Mouse (Mus musculus) liver, adult 2 months (tissue): ENCODE data around the gene Mocs1. TPM values are rescaled to one million over a fixed set of nuclear protein-coding genes. Genes with fewer than 3 reads are reported as not detected.
A peak's percentile ranks its signal among the peaks of the same experiment; 100 is the strongest.

ENCODE experiments used
- DNase-seq: peaks from one replicate; pipeline ENCODE4 v3.0.0-alpha.2; 2011; ENCODE audit warnings: low read depth, low spot score; ENCODE audit errors: extremely low read depth
- H3K27ac ChIP-seq: fragments of 200-500 bp; replicated peaks from 2 replicates; pipeline ENCODE4 v1.5.1; 2012; ENCODE audit warnings: low read depth, mild to moderate bottlenecking, control low read depth, inconsistent platforms, low read length; ENCODE audit not compliant: insufficient read depth
- H3K27me3 ChIP-seq: fragments of 200-500 bp; 2 replicates; pipeline ENCODE4 v1.6.1; 2012; ENCODE audit warnings: mild to moderate bottlenecking, moderate library complexity, low read length, inconsistent platforms; ENCODE audit not compliant: control insufficient read depth, insufficient read depth
- H3K36me3 ChIP-seq: fragments of 200-500 bp; 2 replicates; pipeline ENCODE4 v1.6.1; 2012; ENCODE audit warnings: low read length, inconsistent platforms; ENCODE audit not compliant: control insufficient read depth, insufficient read depth
- H3K4me1 ChIP-seq: fragments of 200-500 bp; 2 replicates; pipeline ENCODE4 v1.6.1; 2011; ENCODE audit warnings: low read length; ENCODE audit not compliant: control insufficient read depth, insufficient read depth
- H3K4me3 ChIP-seq: fragments of 200-500 bp; 2 replicates; pipeline ENCODE4 v1.5.1; 2011; ENCODE audit warnings: low read depth, mild to moderate bottlenecking, control low read depth, low read length, moderate library complexity; ENCODE audit not compliant: insufficient read depth
- H3K79me2 ChIP-seq: fragments of 200-500 bp; 2 replicates; pipeline ENCODE4 v1.6.1; 2012; ENCODE audit warnings: inconsistent platforms, mild to moderate bottlenecking, low read length, moderate library complexity; ENCODE audit not compliant: control insufficient read depth, insufficient read depth
- H3K9ac ChIP-seq: fragments of 200-500 bp; 2 replicates; pipeline ENCODE4 v1.6.1; 2012; ENCODE audit warnings: low read depth, mild to moderate bottlenecking, control low read depth, inconsistent platforms, low read length
- CTCF ChIP-seq: fragments of 200-500 bp; IDR thresholded peaks from 2 replicates; pipeline ENCODE4 v1.5.1; 2011; ENCODE audit warnings: low read depth, low read length, control low read depth
- POLR2A ChIP-seq: fragments of 200-500 bp; IDR thresholded peaks from 2 replicates; pipeline ENCODE4 v1.6.1; 2011; ENCODE audit warnings: low read length, control low read depth; ENCODE audit not compliant: insufficient read depth; ENCODE audit errors: extremely low read depth
- WGBS: fragments of 180-500 bp; shearing (Covaris S2); methylation state at CpG from one replicate; pipeline ENCODE4 v1.1.7; 2018; 5-methylcytosine and 5-hydroxymethylcytosine counted together
- polyA plus RNA-seq: library from polyadenylated mRNA; depleted of rRNA; stranded (reverse); fragments of >200 nt; gene quantifications from 2 replicates; pipeline ENCODE4 v1.2.3, GENCODE M21; 2012
- total RNA-seq: library from RNA; depleted of rRNA; stranded (reverse); fragments of >200 nt; gene quantifications from 2 replicates; pipeline ENCODE4 v1.2.3, GENCODE M21; 2014

Gene Mocs1
- total and polyA plus RNA-seq, 2 experiments = 46.1 to 125 TPM

- H3K79me2 ChIP-seq = no peaks in the 10 kb centered on the region
- H3K27me3 ChIP-seq = no peaks in the 10 kb centered on the region
- TF ChIP-seq POLR2A (no peak), CTCF (no peak)
- no peaks in the 10 kb centered on the region; the same call in 1 of the 2 replicates for H3K4me1 ChIP-seq
- no peak overlapping the region for H3K9ac ChIP-seq
- 23% methylated on average over 4 of the region's 4 CpGs for WGBS
- H3K27ac ChIP-seq = no peak overlapping the region
- DNase-seq = no peak
- H3K4me3 ChIP-seq = no peak overlapping the region
- no peaks in the 10 kb centered on the region for H3K36me3 ChIP-seq
These were observed 28.6 kb upstream of the Mocs1 start for GRCm38 (mm10) chr17:49399605-49400004.

- no peaks in the 10 kb centered on the region for H3K27me3 ChIP-seq
- TF ChIP-seq POLR2A (no peak), CTCF (peak; percentile 39)
- no peaks in the 10 kb centered on the region for H3K36me3 ChIP-seq
- H3K4me3 ChIP-seq = no peak overlapping the region
- 7% methylated on average over 2 of the region's 2 CpGs for WGBS
- H3K27ac ChIP-seq = no peak overlapping the region
- no peaks in the 10 kb centered on the region for H3K79me2 ChIP-seq
- H3K9ac ChIP-seq = no peak overlapping the region
- H3K4me1 ChIP-seq = no peaks in the 10 kb centered on the region; the same call in 1 of the 2 replicates
- DNase-seq = peak; percentile 75
These were observed 28.0 kb upstream of the Mocs1 start for GRCm38 (mm10) chr17:49400130-49400529.

- no peak for TF ChIP-seq CTCF
- Histone ChIP-seq H3K9ac (no peak overlapping the region), H3K79me2 (no peaks in the 10 kb centered on the region), H3K4me3 (no peak overlapping the region), H3K27me3 (no peaks in the 10 kb centered on the region), H3K36me3 (no peaks in the 10 kb centered on the region), H3K4me1 (no peaks in the 10 kb centered on the region; the same call in 1 of the 2 replicates), H3K27ac (no peak overlapping the region)
- DNase-seq = no peak
- 86% methylated on average over 6 of the region's 6 CpGs for WGBS
These were observed 25.0 kb upstream of the Mocs1 start for GRCm38 (mm10) chr17:49403151-49403550.

GRCm38 (mm10) chr17:49405927-49406326 is 22.2 kb upstream of the Mocs1 start:
- WGBS = 94% methylated on average over 5 of the region's 5 CpGs
- Histone ChIP-seq H3K27ac (no peak overlapping the region), H3K79me2 (no peaks in the 10 kb centered on the region), H3K27me3 (no peaks in the 10 kb centered on the region), H3K4me3 (no peak overlapping the region), H3K4me1 (no peaks in the 10 kb centered on the region), H3K9ac (no peak overlapping the region), H3K36me3 (no peaks in the 10 kb centered on the region)
- DNase-seq = no peak
- TF ChIP-seq CTCF (no peak), POLR2A (no peak)

GRCm38 (mm10) chr17:49412974-49413373 is 15.2 kb upstream of the Mocs1 start:
- H3K4me1 ChIP-seq = peaks cover 6% of the 10 kb centered on the region; the same call in 1 of the 2 replicates
- no peak overlapping the region for H3K9ac ChIP-seq
- no peak overlapping the region for H3K4me3 ChIP-seq
- no peak for TF ChIP-seq CTCF
- no peak for TF ChIP-seq POLR2A
- no peaks in the 10 kb centered on the region for H3K79me2 ChIP-seq
- DNase-seq = no peak
- H3K27me3 ChIP-seq = no peaks in the 10 kb centered on the region
- no peaks in the 10 kb centered on the region for H3K36me3 ChIP-seq
- 86% methylated on average over 5 of the region's 5 CpGs for WGBS
- no peak overlapping the region for H3K27ac ChIP-seq

- H3K4me3 ChIP-seq = no peak overlapping the region
- no peaks in the 10 kb centered on the region for H3K36me3 ChIP-seq
- 62% methylated on average over 3 of the region's 3 CpGs for WGBS
- no peaks in the 10 kb centered on the region for H3K79me2 ChIP-seq
- H3K9ac ChIP-seq = no peak overlapping the region
- H3K27me3 ChIP-seq = no peaks in the 10 kb centered on the region
- H3K4me1 ChIP-seq = peaks cover 6% of the 10 kb centered on the region; the same call in 1 of the 2 replicates
- no peak for DNase-seq
- H3K27ac ChIP-seq = no peak overlapping the region
- TF ChIP-seq POLR2A (no peak), CTCF (0 out of 2 replicates have a peak, but pooled peaks have one; percentile 30)
These were observed 14.6 kb upstream of the Mocs1 start for GRCm38 (mm10) chr17:49413554-49413953.
